Mouse (Mus musculus) left cerebral cortex, adult 18-20 months (tissue): ENCODE results near the gene Abce1. TPM values are rescaled to one million over a fixed set of nuclear protein-coding genes. Genes with fewer than 3 reads are reported as not detected.

Source experiments
- DNase-seq, 2 experiments: peaks; one replicate each; pipeline ENCODE4 v3.0.0; 2021 to 2022; ENCODE audit warnings: low spot score in 2 of 2, mixed read lengths in 1 of 2
- total RNA-seq, 2 experiments: library from RNA; stranded (reverse); gene quantifications; 2 replicates each; pipeline ENCODE4 v1.2.3; 2021

Gene Abce1
- total RNA-seq, 2 experiments from 2014 or later, result 64.3 to 70.0 TPM

- no peak for DNase-seq
These were observed 70.4 kb downstream of the Abce1 start for GRCm38 (mm10) chr8:79641119-79641518.

- DNase-seq, result peak; percentile 49 to 63
These were observed 71.7 kb downstream of the Abce1 start, which contains the start of gene Otud4 for GRCm38 (mm10) chr8:79639586-79640451. Otud4 (plus strand) TSS chr8:79639618.

GRCm38 (mm10) chr8:79638707-79639549 is 72.6 kb downstream of the Abce1 start:
- DNase-seq, result peak; percentile 96 to 98

- DNase-seq, result no peak
These were observed 73.4 kb downstream of the Abce1 start for GRCm38 (mm10) chr8:79638001-79638706.

GRCm38 (mm10) chr8:79637237-79637636 is 74.3 kb downstream of the Abce1 start:
- no peak for DNase-seq

- DNase-seq, result no peak
These were observed 75.4 kb downstream of the Abce1 start for GRCm38 (mm10) chr8:79636151-79636550.

- DNase-seq, result no peak
These were observed 76.0 kb downstream of the Abce1 start for GRCm38 (mm10) chr8:79635491-79635890.

Other genes with a start within 250 kb of the Abce1 start
- gene Otud4, start 72.1 kb downstream of the Abce1 start, total RNA-seq, result 10 to 100 TPM; 38.2 to 40.8 TPM
- 10 to 100 TPM in 1 of 2 experiments, 1 to 10 TPM in 1; 9.6 to 10.4 TPM for gene Anapc10, start 80 bp upstream of the Abce1 start, total RNA-seq